Mouse (Mus musculus): ENCODE measurements around the gene Zfp386. TPM values are rescaled to one million over a fixed set of nuclear protein-coding genes. Genes with fewer than 3 reads are reported as not detected.
A peak's percentile ranks its signal among the peaks of the same experiment; 100 is the strongest.

Zfp386 gene
- total and polyA plus RNA-seq, 2 experiments from 2014 or later: 13.5 to 31.7 TPM

GRCm38 (mm10) chr12:116109451-116110353, 62.2 kb downstream of the Zfp386 start:
- Histone ChIP-seq H3K4me1 (ENCODE audit: control insufficient read depth, insufficient read depth) (no peaks in the 10 kb centered on the region), H3K9ac (replicated peaks; ENCODE audit: low read depth, low read length) (no peak overlapping the region), H3K9me3 (replicated peaks; ENCODE audit: control insufficient read depth, low read length) (0 out of 2 replicates have a peak, but pooled peaks cover 5% of the 10 kb centered on the region), H3K36me3 (replicated peaks; ENCODE audit: control insufficient read depth, insufficient read depth, low read length) (no peaks in the 10 kb centered on the region), H3K27me3 (ENCODE audit: control insufficient read depth, insufficient read depth, low read length) (no peaks in the 10 kb centered on the region), H3K4me3 (ENCODE audit: low read depth, low read length) (no peak overlapping the region), H3K27ac (ENCODE audit: low read depth) (no peak overlapping the region), H3K4me2 (ENCODE audit: low read depth, low read length) (no peak overlapping the region)
- DNase-seq (ENCODE audit: low spot score): no peak
- 53% methylated on average over 9 of the region's 9 CpGs for WGBS
- no peak for TF ChIP-seq CTCF (IDR thresholded peaks at IDR 0.05; ENCODE audit: low read depth)
- TF ChIP-seq EP300 (IDR thresholded peaks at IDR 0.05; ENCODE audit: low read depth): no peak
- 0 out of 2 replicates have a peak, but pooled peaks have one; percentile 27 for ATAC-seq (ENCODE audit: insufficient read depth, low read depth)

- no peak overlapping the region for H3K9ac ChIP-seq (replicated peaks; ENCODE audit: low read depth, low read length)
- 55% methylated on average over 7 of the region's 7 CpGs for WGBS
- H3K4me1 ChIP-seq (ENCODE audit: control insufficient read depth, insufficient read depth): no peaks in the 10 kb centered on the region
- no peak overlapping the region for H3K4me2 ChIP-seq (ENCODE audit: low read depth, low read length)
- H3K36me3 ChIP-seq (replicated peaks; ENCODE audit: control insufficient read depth, insufficient read depth, low read length): no peaks in the 10 kb centered on the region
- 0 out of 2 replicates have a peak, but pooled peaks cover 5% of the 10 kb centered on the region for H3K9me3 ChIP-seq (replicated peaks; ENCODE audit: control insufficient read depth, low read length)
- DNase-seq (ENCODE audit: low spot score) (no peak), ATAC-seq (ENCODE audit: insufficient read depth, low read depth) (no peak)
- H3K27me3 ChIP-seq (ENCODE audit: control insufficient read depth, insufficient read depth, low read length): no peaks in the 10 kb centered on the region
- no peak overlapping the region for H3K4me3 ChIP-seq (ENCODE audit: low read depth, low read length)
- TF ChIP-seq CTCF (IDR thresholded peaks at IDR 0.05; ENCODE audit: low read depth): no peak
- no peak for TF ChIP-seq EP300 (IDR thresholded peaks at IDR 0.05; ENCODE audit: low read depth)
- H3K27ac ChIP-seq (ENCODE audit: low read depth): no peak overlapping the region
Observed at GRCm38 (mm10) chr12:116111007-116111694, 63.6 kb downstream of the Zfp386 start.

Other genes starting within 250 kb of the Zfp386 start
- 0.85 and 1.3 TPM in 2 replicates for gene Vipr2, start 30.0 kb downstream of the Zfp386 start, total RNA-seq (2014; rRNA removed; ENCODE audit: low replicate concordance)
- 0.30 TPM in 2 replicates for gene Vipr2, start 30.0 kb downstream of the Zfp386 start, polyA plus RNA-seq (2015; fragmentation: Nextera tagmentation; extraction: Ambion mirVana)
- gene Wdr60, start 215.3 kb downstream of the Zfp386 start, total RNA-seq (2014; rRNA removed; ENCODE audit: low replicate concordance): 1.5 TPM in 1 of 2 replicates, not detected in the other
- 3.1 and 3.5 TPM in 2 replicates for gene Wdr60, start 215.3 kb downstream of the Zfp386 start, polyA plus RNA-seq (2015; fragmentation: Nextera tagmentation; extraction: Ambion mirVana)
- not detected in 2 replicates for gene Gm11027, start 227.7 kb downstream of the Zfp386 start, total RNA-seq (2014; rRNA removed; ENCODE audit: low replicate concordance)
- not detected in 2 replicates for gene Gm11027, start 227.7 kb downstream of the Zfp386 start, polyA plus RNA-seq (2015; fragmentation: Nextera tagmentation; extraction: Ambion mirVana)
- gene Esyt2, start 233.5 kb downstream of the Zfp386 start, total RNA-seq (2014; rRNA removed; ENCODE audit: low replicate concordance): 32.2 and 33.7 TPM in 2 replicates
- gene Esyt2, start 233.5 kb downstream of the Zfp386 start, polyA plus RNA-seq (2015; fragmentation: Nextera tagmentation; extraction: Ambion mirVana): 7.4 TPM in 2 replicates

All from heart, postnatal 0 days (tissue).